Mouse (Mus musculus): ENCODE results near the gene Plcb4. TPM values are rescaled to one million over a fixed set of nuclear protein-coding genes. Genes with fewer than 3 reads are reported as not detected.
A peak's percentile ranks its signal among the peaks of the same experiment; 100 is the strongest.

Plcb4 gene
- total and polyA plus RNA-seq, 3 experiments: 4.5 to 48.9 (median 32.0) TPM

- DNase-seq: peak; percentile 41
Observed at GRCm38 (mm10) chr2:135811453-135812101, 152.8 kb downstream of the Plcb4 start.

GRCm38 (mm10) chr2:135812701-135813246 lies 154.0 kb downstream of the Plcb4 start:
- DNase-seq: no peak

GRCm38 (mm10) chr2:135820691-135821090 lies 161.9 kb downstream of the Plcb4 start:
- DNase-seq: no peak

GRCm38 (mm10) chr2:135823690-135824089 lies 164.9 kb downstream of the Plcb4 start:
- DNase-seq: no peak

GRCm38 (mm10) chr2:135824757-135825156 lies 165.9 kb downstream of the Plcb4 start:
- DNase-seq: no peak

GRCm38 (mm10) chr2:135825645-135826044 lies 166.8 kb downstream of the Plcb4 start:
- no peak for DNase-seq

- no peak for DNase-seq
Observed at GRCm38 (mm10) chr2:135826616-135827360, 168.0 kb downstream of the Plcb4 start.

- DNase-seq: no peak
Observed at GRCm38 (mm10) chr2:135828446-135828845, 169.6 kb downstream of the Plcb4 start.

- DNase-seq: no peak
Observed at GRCm38 (mm10) chr2:135833743-135834142, 174.9 kb downstream of the Plcb4 start.

- no peak for DNase-seq
Observed at GRCm38 (mm10) chr2:135834435-135834834, 175.6 kb downstream of the Plcb4 start.

GRCm38 (mm10) chr2:135835911-135836310 lies 177.1 kb downstream of the Plcb4 start:
- DNase-seq: no peak

GRCm38 (mm10) chr2:135836426-135836825 lies 177.6 kb downstream of the Plcb4 start:
- DNase-seq: no peak

- DNase-seq: no peak
Observed at GRCm38 (mm10) chr2:135837730-135838129, 178.9 kb downstream of the Plcb4 start.

GRCm38 (mm10) chr2:135838135-135838534 lies 179.3 kb downstream of the Plcb4 start:
- DNase-seq: no peak

- no peak for DNase-seq
Observed at GRCm38 (mm10) chr2:135838651-135839286, 180.0 kb downstream of the Plcb4 start.

GRCm38 (mm10) chr2:135843721-135844120 lies 184.9 kb downstream of the Plcb4 start:
- no peak for DNase-seq

GRCm38 (mm10) chr2:135846903-135847302 lies 188.1 kb downstream of the Plcb4 start:
- no peak for DNase-seq

GRCm38 (mm10) chr2:135847738-135848137 lies 188.9 kb downstream of the Plcb4 start:
- DNase-seq: no peak

GRCm38 (mm10) chr2:135848169-135848568 lies 189.4 kb downstream of the Plcb4 start:
- DNase-seq: no peak

- DNase-seq: no peak
Observed at GRCm38 (mm10) chr2:135851964-135852363, 193.2 kb downstream of the Plcb4 start.

- peak; percentile 55 for DNase-seq
Observed at GRCm38 (mm10) chr2:135853085-135853484, 194.3 kb downstream of the Plcb4 start.

GRCm38 (mm10) chr2:135854059-135854458 lies 195.2 kb downstream of the Plcb4 start:
- DNase-seq: no peak

Measured in adrenal gland, adult 2 months (tissue).